Mouse (Mus musculus) midbrain, embryonic 15.5 days (tissue): ENCODE data around the gene Ak1. TPM values are rescaled to one million over a fixed set of nuclear protein-coding genes. Genes with fewer than 3 reads are reported as not detected.

Experiments
- ATAC-seq: fragments of 200-750 bp; cut with Nextera tagmentation; replicated peaks from 2 replicates; pipeline ENCODE4 v1.8.0; 2017; ENCODE audit warnings: moderate TSS enrichment
- H3K27ac ChIP-seq: fragments of 300-500 bp; sonication (generic); 2 replicates; pipeline ENCODE4 v1.5.1; 2015; ENCODE audit warnings: mild to moderate bottlenecking, inconsistent platforms
- H3K27me3 ChIP-seq: fragments of 300-500 bp; sonication (generic); replicated peaks from 2 replicates; pipeline ENCODE4 v1.6.1; 2015; ENCODE audit warnings: inconsistent platforms
- H3K36me3 ChIP-seq: fragments of 300-500 bp; sonication (generic); replicated peaks from 2 replicates; pipeline ENCODE4 v1.6.1; 2015; ENCODE audit warnings: inconsistent platforms
- H3K4me1 ChIP-seq: fragments of 300-500 bp; sonication (generic); 2 replicates; pipeline ENCODE4 v1.6.1; 2015; ENCODE audit warnings: inconsistent platforms
- H3K4me2 ChIP-seq: fragments of 300-500 bp; sonication (generic); 2 replicates; pipeline ENCODE4 v1.6.1; 2015; ENCODE audit warnings: inconsistent platforms, mild to moderate bottlenecking, moderate library complexity
- H3K4me3 ChIP-seq: fragments of 300-500 bp; sonication (generic); 2 replicates; pipeline ENCODE4 v1.5.1; 2015; ENCODE audit warnings: mild to moderate bottlenecking, inconsistent platforms
- H3K9ac ChIP-seq: fragments of 300-500 bp; sonication (generic); 2 replicates; pipeline ENCODE4 v1.6.1; 2015; ENCODE audit warnings: mild to moderate bottlenecking, inconsistent platforms
- H3K9me3 ChIP-seq: fragments of 300-500 bp; sonication (generic); 2 replicates; pipeline ENCODE4 v1.6.1; 2016; ENCODE audit warnings: inconsistent platforms
- WGBS: fragments of 180-500 bp; shearing (Covaris S2); methylation state at CpG from one replicate; pipeline ENCODE4 v1.1.7; 2015; ENCODE audit warnings: mixed read lengths; 5-methylcytosine and 5-hydroxymethylcytosine counted together
- polyA plus RNA-seq: library from polyadenylated mRNA; unstranded; fragments of >200 nt; fragmentation: Nextera tagmentation; extraction: Ambion mirVana; gene quantifications from 2 replicates; pipeline ENCODE4 v1.2.1, GENCODE M21; 2015

Gene Ak1
- 97.6 and 101 TPM in 2 replicates for polyA plus RNA-seq

DNA sequence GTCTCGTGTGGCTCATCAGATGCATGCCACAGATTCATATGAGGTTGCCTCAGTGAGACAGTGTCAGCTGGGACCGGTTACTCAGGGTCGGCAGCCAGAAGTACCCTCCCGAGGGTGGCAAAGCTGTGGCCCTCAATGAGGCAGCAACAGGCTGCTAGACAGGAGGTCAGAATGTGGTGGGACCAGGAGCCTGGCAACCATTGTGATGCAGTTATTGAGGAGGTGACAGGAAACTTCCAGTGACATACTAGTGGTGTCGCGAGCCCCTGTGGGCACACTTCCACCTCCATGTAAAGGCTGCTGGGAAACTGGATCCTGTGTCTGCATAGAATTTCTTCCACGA lies at the start of gene Ak1:
Ak1 (plus strand) TSS at position 242 of the 343 bp plus-strand sequence.
- H3K4me1 ChIP-seq = peaks cover 36% of the 10 kb centered on the region
- H3K27me3 ChIP-seq = no peaks in the 10 kb centered on the region
- ATAC-seq = no peak
- H3K36me3 ChIP-seq = no peaks in the 10 kb centered on the region
- H3K9ac ChIP-seq = no peak within 1 kb of the TSS
- H3K4me2 ChIP-seq = no peak within 1 kb of the TSS
- peak within 1 kb of the TSS; percentile 21; the same call in 1 of the 2 replicates for H3K27ac ChIP-seq
- H3K4me3 ChIP-seq = no peak within 1 kb of the TSS
- no peaks in the 10 kb centered on the region for H3K9me3 ChIP-seq
- 39% methylated on average over 7 of the region's 7 CpGs for WGBS

DNA sequence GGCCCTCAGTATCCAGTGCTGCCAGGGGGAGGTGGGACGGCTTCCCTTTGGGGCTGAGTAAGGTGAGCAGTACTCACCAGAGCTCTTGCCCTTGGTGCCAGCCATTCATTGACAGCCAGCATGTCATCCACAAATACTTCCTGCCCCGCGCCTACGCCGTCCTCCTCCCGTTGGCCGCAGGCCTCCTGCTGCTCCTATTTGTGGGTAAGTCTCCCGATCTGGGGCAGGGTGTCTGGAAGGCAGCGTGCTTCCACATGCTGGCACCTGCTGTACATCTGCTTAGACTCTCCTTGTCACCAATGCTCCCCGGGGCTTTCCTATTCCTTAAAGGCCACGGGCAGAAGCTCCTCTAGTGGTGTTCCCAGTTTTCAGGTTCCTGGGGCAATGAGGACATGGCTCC lies 49.4 kb upstream of the Ak1 start:
- Histone ChIP-seq H3K4me3 (no peak overlapping the region), H3K4me2 (peak overlapping the region; percentile 85; the same call in 1 of the 2 replicates)
- WGBS = 88% methylated on average over 11 of the region's 11 CpGs

GRCm38 (mm10) chr2:32574497-32574896 lies 47.1 kb upstream of the Ak1 start, which contains the start of gene Pip5kl1:
Pip5kl1 (plus strand) TSS chr2:32574797.
- H3K27ac ChIP-seq = peak within 1 kb of the TSS; percentile 56
- peaks cover 36% of the 10 kb centered on the region for H3K4me1 ChIP-seq
- ATAC-seq = no peak
- H3K4me3 ChIP-seq = peak within 1 kb of the TSS; percentile 63
- H3K4me2 ChIP-seq = peak within 1 kb of the TSS; percentile 100
- WGBS = 77% methylated on average over 6 of the region's 6 CpGs
- H3K36me3 ChIP-seq = no peaks in the 10 kb centered on the region
- peaks cover 6% of the 10 kb centered on the region for H3K27me3 ChIP-seq
- H3K9ac ChIP-seq = peak within 1 kb of the TSS; percentile 60
- H3K9me3 ChIP-seq = no peaks in the 10 kb centered on the region

More for the DNA sequence above, 49.4 kb upstream of the Ak1 start:
- Histone ChIP-seq H3K27ac (no peak overlapping the region), H3K9ac (no peak overlapping the region), H3K9me3 (no peaks in the 10 kb centered on the region), H3K4me1 (peaks cover 36% of the 10 kb centered on the region), H3K27me3 (no peaks in the 10 kb centered on the region), H3K36me3 (peaks cover 9% of the 10 kb centered on the region)
- ATAC-seq = no peak

DNA sequence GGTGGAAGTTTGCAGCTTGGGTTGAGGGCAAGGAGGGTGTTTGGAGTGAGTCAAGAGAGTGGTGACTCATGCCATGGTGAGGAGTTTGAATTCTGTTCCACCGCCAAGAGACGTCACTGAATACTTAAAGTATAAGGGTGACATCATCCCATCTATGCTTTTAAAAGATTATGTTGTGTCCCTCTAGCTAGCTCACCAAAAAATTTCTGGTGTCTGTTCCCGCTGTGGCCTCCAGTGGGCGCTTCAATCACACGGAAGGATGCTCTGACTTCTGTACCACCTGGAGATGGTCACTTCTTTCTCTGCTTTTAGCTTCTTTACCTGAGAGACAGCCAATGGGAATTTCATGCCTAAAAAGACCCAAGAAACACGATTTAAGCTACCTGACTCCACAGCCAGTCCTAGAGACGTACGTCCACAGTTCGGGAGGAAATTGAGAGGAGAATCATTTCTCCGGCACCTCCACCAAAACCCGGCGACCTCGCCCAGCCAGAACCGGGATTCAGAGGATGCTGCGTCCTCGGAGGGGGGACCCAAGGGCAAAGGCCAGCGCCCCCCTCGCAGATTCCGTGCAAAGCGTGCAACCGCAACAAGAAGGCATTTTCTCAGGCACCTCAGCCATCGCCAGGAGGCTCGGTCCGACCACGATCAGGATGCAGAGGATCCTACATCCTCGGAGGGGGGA lies 46.5 kb upstream of the Ak1 start:
- Histone ChIP-seq H3K9me3 (no peaks in the 10 kb centered on the region), H3K4me2 (peak overlapping the region; percentile 100), H3K4me3 (peak overlapping the region; percentile 63), H3K36me3 (no peaks in the 10 kb centered on the region), H3K4me1 (peaks cover 36% of the 10 kb centered on the region), H3K27me3 (peaks cover 12% of the 10 kb centered on the region), H3K27ac (peak overlapping the region; percentile 56), H3K9ac (peak overlapping the region; percentile 60)
- ATAC-seq = peak; percentile 55
- WGBS = under 1% methylated on average over 26 of the region's 26 CpGs

DNA sequence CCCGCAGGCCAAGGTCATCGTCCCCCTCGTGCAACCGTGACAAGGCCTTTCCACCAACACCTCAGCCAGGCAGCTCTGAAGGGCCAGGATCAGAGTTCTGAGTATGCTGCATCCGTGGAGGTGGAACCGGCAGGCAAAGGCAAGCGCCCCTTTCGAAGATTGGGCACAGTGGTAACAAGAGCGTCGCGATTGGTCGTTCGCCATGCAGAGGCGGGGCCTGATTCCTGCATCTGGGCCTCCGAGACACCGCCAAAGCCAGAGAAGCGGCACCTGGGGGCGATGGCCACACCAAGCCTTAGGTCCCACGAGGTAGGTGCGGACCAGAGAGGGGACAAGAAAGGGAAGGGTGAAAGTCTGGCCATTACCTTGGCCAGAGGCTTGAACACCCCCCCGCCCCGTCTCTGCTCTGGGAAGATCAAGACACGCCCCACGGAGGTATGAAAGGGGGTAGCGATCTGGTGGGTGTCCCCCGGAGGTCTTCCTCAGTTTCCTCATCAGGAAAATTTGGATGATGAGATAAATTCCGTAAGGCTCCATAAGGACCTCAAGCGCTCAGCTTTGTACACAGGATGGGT lies 45.9 kb upstream of the Ak1 start, which contains the start of gene 9430097D07Rik:
9430097D07Rik (minus strand) TSS at position 99 of the 575 bp plus-strand sequence.
- ATAC-seq = peak; percentile 81
- peaks cover 14% of the 10 kb centered on the region for H3K27me3 ChIP-seq
- WGBS = 5% methylated on average over 28 of the region's 28 CpGs
- peak within 1 kb of the TSS; percentile 63 for H3K4me3 ChIP-seq
- H3K27ac ChIP-seq = peak within 1 kb of the TSS; percentile 56
- H3K4me1 ChIP-seq = peaks cover 32% of the 10 kb centered on the region
- H3K9me3 ChIP-seq = no peaks in the 10 kb centered on the region
- H3K4me2 ChIP-seq = peak within 1 kb of the TSS; percentile 100
- peak within 1 kb of the TSS; percentile 60 for H3K9ac ChIP-seq
- no peaks in the 10 kb centered on the region for H3K36me3 ChIP-seq

DNA sequence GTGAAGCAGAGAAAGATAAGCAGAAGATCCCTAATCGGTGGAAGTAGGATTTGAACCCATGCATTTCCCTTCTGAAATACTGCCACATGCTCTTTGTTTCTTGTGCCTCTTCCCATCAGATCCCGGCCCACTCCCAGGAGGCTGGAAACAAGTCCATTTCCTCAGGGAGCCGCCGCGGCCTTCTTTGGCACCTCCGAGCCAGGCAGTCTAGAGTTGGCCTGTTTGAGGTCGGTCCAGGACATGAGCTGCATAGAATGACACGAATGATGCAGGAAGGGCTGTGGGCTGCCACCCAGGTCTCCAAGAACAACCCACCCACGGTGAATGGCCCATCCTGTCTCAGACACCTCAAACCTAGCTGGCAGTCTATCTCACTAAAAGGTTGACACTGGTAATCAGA lies 45.0 kb upstream of the Ak1 start:
- ATAC-seq = no peak
- Histone ChIP-seq H3K4me3 (no peak overlapping the region), H3K4me2 (peak overlapping the region; percentile 100; the same call in 1 of the 2 replicates), H3K36me3 (no peaks in the 10 kb centered on the region), H3K27me3 (peaks cover 14% of the 10 kb centered on the region), H3K27ac (no peak overlapping the region), H3K9me3 (no peaks in the 10 kb centered on the region), H3K9ac (peak overlapping the region; percentile 60; the same call in 1 of the 2 replicates), H3K4me1 (peaks cover 27% of the 10 kb centered on the region)
- 84% methylated on average over 9 of the region's 9 CpGs for WGBS

- Histone ChIP-seq H3K9ac (no peak overlapping the region), H3K36me3 (no peaks in the 10 kb centered on the region), H3K27ac (no peak overlapping the region), H3K4me1 (peaks cover 26% of the 10 kb centered on the region), H3K27me3 (peaks cover 14% of the 10 kb centered on the region), H3K4me3 (no peak overlapping the region), H3K4me2 (no peak overlapping the region), H3K9me3 (no peaks in the 10 kb centered on the region)
- 42% methylated on average over 26 of the region's 30 CpGs for WGBS
- ATAC-seq = no peak
Measured at GRCm38 (mm10) chr2:32578146-32579046, 43.2 kb upstream of the Ak1 start.

GRCm38 (mm10) chr2:32581450-32582095 lies 40.0 kb upstream of the Ak1 start:
- peak overlapping the region; percentile 42 for H3K4me2 ChIP-seq
- H3K9ac ChIP-seq = peak overlapping the region; percentile 22; the same call in 1 of the 2 replicates
- no peaks in the 10 kb centered on the region for H3K9me3 ChIP-seq
- H3K4me3 ChIP-seq = peak overlapping the region; percentile 34
- peaks cover 17% of the 10 kb centered on the region for H3K4me1 ChIP-seq
- 30% methylated on average over 19 of the region's 19 CpGs for WGBS
- peak overlapping the region; percentile 49 for H3K27ac ChIP-seq
- H3K36me3 ChIP-seq = no peaks in the 10 kb centered on the region
- ATAC-seq = peak; percentile 75
- H3K27me3 ChIP-seq = peaks cover 14% of the 10 kb centered on the region

- H3K9ac ChIP-seq = peak overlapping the region; percentile 27; the same call in 1 of the 2 replicates
- H3K27me3 ChIP-seq = peaks cover 14% of the 10 kb centered on the region
- H3K4me1 ChIP-seq = peaks cover 30% of the 10 kb centered on the region
- peak overlapping the region; percentile 30 for H3K4me3 ChIP-seq
- no peaks in the 10 kb centered on the region for H3K36me3 ChIP-seq
- no peaks in the 10 kb centered on the region for H3K9me3 ChIP-seq
- ATAC-seq = peak; percentile 74
- peak overlapping the region; percentile 52 for H3K4me2 ChIP-seq
- peak overlapping the region; percentile 58; the same call in 1 of the 2 replicates for H3K27ac ChIP-seq
- 11% methylated on average over 37 of the region's 37 CpGs for WGBS
Measured at GRCm38 (mm10) chr2:32582830-32583799, 38.4 kb upstream of the Ak1 start.

DNA sequence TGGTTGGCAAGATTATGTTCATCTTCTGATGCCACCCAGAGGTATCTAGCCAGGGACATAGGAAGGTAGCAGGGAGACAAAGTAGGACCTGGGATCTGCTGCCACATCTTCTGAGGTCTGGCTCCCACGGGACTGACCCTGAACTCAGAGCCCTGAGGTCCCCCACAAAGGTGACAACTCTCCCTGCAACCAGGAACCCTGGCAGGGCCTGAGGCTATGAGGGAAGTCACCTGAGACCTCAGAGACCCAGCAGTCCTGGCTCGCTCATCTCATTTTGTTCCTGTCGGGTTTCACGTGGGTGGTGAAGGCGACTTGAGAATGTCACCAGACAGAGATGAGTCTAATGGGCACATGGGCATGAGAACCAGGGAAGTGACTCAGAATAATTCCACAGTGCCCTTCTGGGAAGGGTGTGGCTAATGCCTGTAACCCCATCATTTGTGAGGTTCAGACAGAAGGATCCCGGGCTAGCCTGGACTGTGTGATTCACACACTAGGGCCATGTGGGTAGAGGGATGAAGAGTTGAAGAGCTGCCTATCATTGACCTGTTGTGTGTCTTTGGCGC lies 36.3 kb upstream of the Ak1 start:
- H3K4me2 ChIP-seq = no peak overlapping the region
- H3K36me3 ChIP-seq = no peaks in the 10 kb centered on the region
- H3K27ac ChIP-seq = no peak overlapping the region
- no peak overlapping the region for H3K4me3 ChIP-seq
- ATAC-seq = no peak
- no peak overlapping the region for H3K9ac ChIP-seq
- 0 out of 2 replicates have a peak, but pooled peaks cover under 1% of the 10 kb centered on the region for H3K27me3 ChIP-seq
- H3K9me3 ChIP-seq = no peaks in the 10 kb centered on the region
- 87% methylated on average over 7 of the region's 7 CpGs for WGBS
- peaks cover 37% of the 10 kb centered on the region for H3K4me1 ChIP-seq
